Mouse (Mus musculus): Measurements from ENCODE around the gene Olfr1415. TPM values are rescaled to one million over a fixed set of nuclear protein-coding genes. Genes with fewer than 3 reads are reported as not detected.
"Not testable (repeated sequence)": the region's sequence is repeated elsewhere in the genome, so short reads cannot be mapped to it uniquely, and the experiment has no call there.

The Olfr1415 gene
- polyA plus RNA-seq, 1 experiment = not detected

DNA sequence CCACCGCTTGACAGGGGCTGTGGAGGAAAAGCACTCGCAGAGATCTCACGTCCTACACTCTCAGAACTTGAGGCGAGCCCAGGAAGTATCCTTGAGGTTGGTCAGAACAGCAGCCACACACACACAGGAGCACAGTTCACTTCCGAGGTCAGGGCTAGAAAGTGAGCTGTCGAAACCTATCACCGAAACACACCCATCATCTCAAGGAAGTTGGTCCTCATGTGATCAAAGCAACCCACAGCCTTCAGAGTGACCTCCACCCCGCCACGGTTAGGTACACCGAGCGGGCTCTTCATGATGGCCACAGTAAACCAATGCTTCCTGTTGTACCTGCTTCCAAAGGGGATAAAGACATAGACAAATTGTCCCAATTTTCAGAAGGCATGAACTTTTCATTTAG, 19.5 kb upstream of the Olfr1415 start:
- Histone ChIP-seq H3K27ac (ENCODE audit: insufficient read depth, low read length) (no peak overlapping the region), H3K36me3 (ENCODE audit: control insufficient read depth, insufficient read depth, low read length) (no peaks in the 10 kb centered on the region), H3K4me3 (ENCODE audit: extremely low read depth, insufficient read depth, insufficient read length) (no peak overlapping the region), H3K4me1 (ENCODE audit: control insufficient read depth, insufficient read depth, insufficient read length) (no peaks in the 10 kb centered on the region), H3K27me3 (ENCODE audit: control insufficient read depth, insufficient read depth, low read length) (no peaks in the 10 kb centered on the region)
- WGBS = 63% methylated on average over 11 of the region's 11 CpGs
- DNase-seq (ENCODE audit: low read depth in 1 of 2, low spot score in 2 of 2) = no peak
- TF ChIP-seq CTCF (IDR thresholded peaks at IDR 0.05; ENCODE audit: extremely low read depth, insufficient read depth, insufficient read length, insufficient replicate concordance) = no peak
- no peak for TF ChIP-seq POLR2A (IDR thresholded peaks at IDR 0.05; ENCODE audit: low read depth, low read length)

DNA sequence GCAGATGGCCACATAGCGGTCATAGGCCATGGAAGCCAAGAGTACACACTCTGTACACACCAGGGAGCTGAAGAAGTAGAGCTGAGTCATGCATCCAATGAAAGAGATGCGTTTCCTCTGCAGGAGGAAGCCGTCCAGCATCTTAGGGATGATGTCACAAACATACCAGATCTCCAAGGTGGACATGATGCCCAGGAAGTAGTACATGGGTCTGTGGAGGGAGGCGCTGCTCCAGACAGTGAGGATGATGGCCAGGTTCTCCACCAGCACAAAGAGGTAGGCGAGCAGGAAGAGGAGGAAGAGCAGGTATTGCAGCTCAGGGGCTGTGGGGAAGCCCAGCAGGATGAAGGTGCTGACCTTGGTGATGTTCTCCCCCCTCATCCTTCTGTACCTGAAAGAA, 15.7 kb upstream of the Olfr1415 start:
- not testable (repeated sequence) for H3K27me3 ChIP-seq (ENCODE audit: control insufficient read depth, insufficient read depth, low read length); H3K36me3 ChIP-seq (ENCODE audit: control insufficient read depth, insufficient read depth, low read length); H3K4me3 ChIP-seq (ENCODE audit: extremely low read depth, insufficient read depth, insufficient read length); H3K4me1 ChIP-seq (ENCODE audit: control insufficient read depth, insufficient read depth, insufficient read length); DNase-seq (ENCODE audit: low read depth in 1 of 2, low spot score in 2 of 2); H3K27ac ChIP-seq (ENCODE audit: insufficient read depth, low read length)
- WGBS = 81% methylated on average over 5 of the region's 5 CpGs

DNA sequence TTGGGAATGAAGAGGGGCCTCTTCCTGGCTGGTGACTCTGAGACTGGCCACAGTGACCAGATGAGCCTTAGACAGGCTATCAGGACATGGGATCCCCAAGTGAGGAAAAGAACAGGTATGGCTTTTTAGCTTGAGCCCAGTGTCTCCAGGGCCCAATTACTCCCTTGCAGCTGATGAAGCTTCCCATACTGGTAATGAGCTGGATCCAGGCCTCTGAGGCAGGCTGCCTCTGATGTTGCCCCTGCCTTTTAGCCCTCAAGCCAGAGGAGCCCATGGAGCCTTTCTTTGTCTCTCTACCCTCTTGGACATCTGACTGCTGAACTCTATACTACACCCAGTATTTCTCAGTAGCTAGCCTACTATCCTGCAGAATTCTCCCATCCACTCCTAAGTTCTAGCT, 10.9 kb downstream of the Olfr1415 start, which contains the start of gene Olfr1416:
Gene Olfr1416, minus strand, starts transcription at position 101 of the 400 bp plus-strand sequence.
- Histone ChIP-seq H3K4me1 (ENCODE audit: control insufficient read depth, insufficient read depth, insufficient read length) (no peaks in the 10 kb centered on the region), H3K36me3 (ENCODE audit: control insufficient read depth, insufficient read depth, low read length) (no peaks in the 10 kb centered on the region), H3K27ac (ENCODE audit: insufficient read depth, low read length) (no peak within 1 kb of the TSS), H3K4me3 (ENCODE audit: extremely low read depth, insufficient read depth, insufficient read length) (no peak within 1 kb of the TSS), H3K27me3 (ENCODE audit: control insufficient read depth, insufficient read depth, low read length) (no peaks in the 10 kb centered on the region; the same call in 1 of the 2 replicates)
- no peak for DNase-seq (ENCODE audit: low read depth in 1 of 2, low spot score in 2 of 2)
- TF ChIP-seq POLR2A (IDR thresholded peaks at IDR 0.05; ENCODE audit: low read depth, low read length) (no peak), CTCF (IDR thresholded peaks at IDR 0.05; ENCODE audit: extremely low read depth, insufficient read depth, insufficient read length, insufficient replicate concordance) (no peak)

DNA sequence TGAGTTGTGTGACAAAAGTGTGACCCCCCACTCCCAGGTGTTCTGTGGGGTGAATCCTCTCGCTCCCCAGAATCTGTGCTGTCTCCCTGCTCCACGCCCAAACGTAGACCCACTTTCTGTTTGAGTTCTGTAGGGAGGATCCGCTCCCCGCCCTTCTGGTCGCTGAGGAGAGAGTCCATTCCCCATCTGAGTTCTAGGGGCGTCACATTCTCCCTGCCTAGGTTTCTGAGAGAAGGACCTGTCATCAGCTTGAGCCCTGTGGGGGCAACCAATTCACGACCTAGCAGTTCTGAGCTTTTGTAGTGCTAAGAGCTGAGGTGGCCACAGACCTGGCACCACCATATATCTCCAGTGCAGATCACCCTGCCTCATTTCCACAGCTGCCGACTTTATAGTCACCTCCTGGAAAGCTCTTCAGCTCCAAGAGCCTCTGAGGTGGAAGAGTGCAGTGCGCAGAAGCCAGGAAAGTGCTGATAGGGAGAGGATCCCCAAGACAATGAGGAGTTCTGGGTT, 21.8 kb downstream of the Olfr1415 start:
- peaks cover 10% of the 10 kb centered on the region; the same call in 1 of the 2 replicates for H3K4me1 ChIP-seq (ENCODE audit: control insufficient read depth, insufficient read depth, insufficient read length)
- peaks cover 8% of the 10 kb centered on the region; the same call in 1 of the 2 replicates for H3K36me3 ChIP-seq (ENCODE audit: control insufficient read depth, insufficient read depth, low read length)
- H3K27ac ChIP-seq (ENCODE audit: insufficient read depth, low read length) = peak overlapping the region; percentile 79
- WGBS = 3% methylated on average over 10 of the region's 10 CpGs
- no peak for TF ChIP-seq CTCF (IDR thresholded peaks at IDR 0.05; ENCODE audit: extremely low read depth, insufficient read depth, insufficient read length, insufficient replicate concordance)
- TF ChIP-seq POLR2A (IDR thresholded peaks at IDR 0.05; ENCODE audit: low read depth, low read length) = no peak
- no peaks in the 10 kb centered on the region for H3K27me3 ChIP-seq (ENCODE audit: control insufficient read depth, insufficient read depth, low read length)
- H3K4me3 ChIP-seq (ENCODE audit: extremely low read depth, insufficient read depth, insufficient read length) = peak overlapping the region; percentile 94
- peak in 1 of 2 experiments; percentile 18 for DNase-seq (ENCODE audit: low read depth in 1 of 2, low spot score in 2 of 2)

DNA sequence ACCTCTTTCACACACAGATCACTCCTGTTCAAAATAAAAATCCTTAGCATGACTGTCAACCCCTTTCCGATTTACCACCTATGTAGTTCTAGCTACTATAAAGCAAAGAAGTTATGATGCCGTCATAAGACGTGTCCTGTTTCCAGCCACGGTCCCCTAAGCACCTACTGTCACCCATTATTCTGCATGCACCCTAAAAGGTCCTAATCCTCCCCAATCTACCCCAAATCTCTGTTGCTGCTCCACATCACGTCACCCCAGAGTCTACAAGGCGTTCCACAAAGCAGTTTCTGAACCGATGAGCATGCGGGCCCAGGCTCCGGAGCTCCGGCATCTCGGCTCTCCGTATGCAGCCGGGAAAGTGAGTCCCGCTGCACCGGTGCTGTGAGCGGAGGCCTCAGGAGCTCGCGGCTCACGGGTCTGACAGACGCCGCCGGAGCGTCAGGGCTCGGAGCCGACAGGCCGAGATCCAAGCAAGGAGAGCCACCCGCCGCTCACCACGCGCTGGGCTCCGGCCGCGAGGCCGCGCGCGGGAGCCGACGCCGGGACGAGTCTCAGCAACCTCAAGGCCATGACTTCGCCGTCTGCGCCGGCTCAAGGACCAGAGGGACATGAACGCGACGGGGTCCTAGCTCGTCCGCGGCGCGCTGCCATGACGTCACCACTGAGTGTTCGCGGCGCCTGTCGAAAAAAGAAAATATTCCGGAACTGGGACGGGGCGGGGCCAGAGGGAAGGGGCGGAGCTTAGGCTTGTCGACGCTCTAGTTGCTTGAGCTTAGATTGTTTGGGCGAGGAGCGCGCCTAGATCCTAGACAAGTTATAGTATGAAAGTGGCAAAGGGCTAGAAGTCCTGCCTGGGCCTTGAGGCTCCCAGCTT, 22.5 kb downstream of the Olfr1415 start, which contains the start of gene Ndufa10:
Gene Ndufa10, minus strand, starts transcription at position 696 of the 877 bp plus-strand sequence.
- no peaks in the 10 kb centered on the region for H3K27me3 ChIP-seq (ENCODE audit: control insufficient read depth, insufficient read depth, low read length)
- DNase-seq (ENCODE audit: low read depth in 1 of 2, low spot score in 2 of 2) = peak; percentile 87 to 88
- peaks cover 12% of the 10 kb centered on the region; the same call in 1 of the 2 replicates for H3K4me1 ChIP-seq (ENCODE audit: control insufficient read depth, insufficient read depth, insufficient read length)
- H3K4me3 ChIP-seq (ENCODE audit: extremely low read depth, insufficient read depth, insufficient read length) = peak within 1 kb of the TSS; percentile 94
- 1% methylated on average over 67 of the region's 67 CpGs for WGBS
- H3K36me3 ChIP-seq (ENCODE audit: control insufficient read depth, insufficient read depth, low read length) = peaks cover 10% of the 10 kb centered on the region; the same call in 1 of the 2 replicates
- H3K27ac ChIP-seq (ENCODE audit: insufficient read depth, low read length) = peak within 1 kb of the TSS; percentile 79
- TF ChIP-seq POLR2A (IDR thresholded peaks at IDR 0.05; ENCODE audit: low read depth, low read length) = 0 out of 2 replicates have a peak, but pooled peaks have one; percentile 6
- no peak for TF ChIP-seq CTCF (IDR thresholded peaks at IDR 0.05; ENCODE audit: extremely low read depth, insufficient read depth, insufficient read length, insufficient replicate concordance)

DNA sequence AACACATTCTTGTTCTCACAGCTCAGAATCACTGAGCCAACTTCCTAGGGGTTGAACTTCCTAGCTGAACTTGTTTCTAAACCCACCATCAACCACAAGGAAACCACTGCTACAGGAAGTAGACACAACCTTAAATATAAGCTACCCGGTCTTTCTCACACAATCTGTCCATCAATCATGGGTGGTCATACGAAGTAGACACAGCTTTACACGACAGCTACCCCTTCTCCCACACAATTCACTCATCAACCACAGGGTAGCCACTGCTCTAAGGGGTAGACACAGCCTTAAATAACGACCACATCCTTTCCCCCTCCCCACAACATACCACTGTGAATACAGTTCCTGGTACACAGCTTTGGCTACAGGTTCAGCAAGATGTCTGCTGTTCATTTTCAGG, 27.0 kb downstream of the Olfr1415 start:
- DNase-seq (ENCODE audit: low read depth in 1 of 2, low spot score in 2 of 2) = peak in 1 of 2 experiments; percentile 29
- Histone ChIP-seq H3K27me3 (ENCODE audit: control insufficient read depth, insufficient read depth, low read length) (no peaks in the 10 kb centered on the region), H3K4me3 (ENCODE audit: extremely low read depth, insufficient read depth, insufficient read length) (no peak overlapping the region), H3K27ac (ENCODE audit: insufficient read depth, low read length) (peak overlapping the region; percentile 49), H3K4me1 (ENCODE audit: control insufficient read depth, insufficient read depth, insufficient read length) (peaks cover 8% of the 10 kb centered on the region; the same call in 1 of the 2 replicates), H3K36me3 (ENCODE audit: control insufficient read depth, insufficient read depth, low read length) (peaks cover 27% of the 10 kb centered on the region)
- 15% methylated on average over 4 of the region's 4 CpGs for WGBS
- TF ChIP-seq CTCF (IDR thresholded peaks at IDR 0.05; ENCODE audit: extremely low read depth, insufficient read depth, insufficient read length, insufficient replicate concordance) (no peak), POLR2A (IDR thresholded peaks at IDR 0.05; ENCODE audit: low read depth, low read length) (no peak)

DNA sequence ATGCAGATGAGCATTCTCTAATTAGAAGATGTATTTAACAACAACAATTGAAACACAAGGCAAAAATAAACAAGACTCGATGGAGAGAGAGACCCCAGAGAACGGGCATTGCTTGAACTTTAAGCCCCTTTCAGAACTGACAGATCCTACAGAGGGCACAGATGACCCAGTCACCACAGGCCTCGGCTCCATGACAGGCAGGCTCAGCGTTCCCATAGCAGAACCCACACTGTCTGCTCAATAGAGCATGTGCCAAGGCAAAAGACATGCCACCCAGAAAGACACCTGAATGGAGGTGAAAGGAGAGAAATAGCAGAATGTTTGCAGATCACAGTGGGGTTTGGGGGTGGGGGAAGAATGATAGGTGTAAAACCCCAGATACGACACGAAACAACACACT, 37.5 kb downstream of the Olfr1415 start:
- Histone ChIP-seq H3K4me3 (ENCODE audit: extremely low read depth, insufficient read depth, insufficient read length) (no peak overlapping the region), H3K27ac (ENCODE audit: insufficient read depth, low read length) (no peak overlapping the region), H3K4me1 (ENCODE audit: control insufficient read depth, insufficient read depth, insufficient read length) (no peaks in the 10 kb centered on the region), H3K36me3 (ENCODE audit: control insufficient read depth, insufficient read depth, low read length) (peaks cover 42% of the 10 kb centered on the region), H3K27me3 (ENCODE audit: control insufficient read depth, insufficient read depth, low read length) (no peaks in the 10 kb centered on the region)
- WGBS = 97% methylated on average over 6 of the region's 6 CpGs
- TF ChIP-seq POLR2A (IDR thresholded peaks at IDR 0.05; ENCODE audit: low read depth, low read length) (no peak), CTCF (IDR thresholded peaks at IDR 0.05; ENCODE audit: extremely low read depth, insufficient read depth, insufficient read length, insufficient replicate concordance) (no peak)
- DNase-seq (ENCODE audit: low read depth in 1 of 2, low spot score in 2 of 2) = no peak

All from spleen, adult 2 months (tissue).